Mouse (Mus musculus): ENCODE measurements at regions not wholly inside any gene's neighbourhood (a gene's known extent, or its start where the extent isn't known, plus 50 kb on each side); places are given as distances from the start of the nearest gene placed in this dataset.

GRCm38 (mm10) chr14:76663816-76664215 lies 107.1 kb upstream of the Serp2 start:
- TF ChIP-seq EP300 (IDR thresholded peaks at IDR 0.05; ENCODE audit: low read depth) (no peak), CTCF (IDR thresholded peaks at IDR 0.05; ENCODE audit: low read depth) (no peak)

Data from liver, embryonic 14.5 days (tissue).